Mouse (Mus musculus): ENCODE measurements around the gene Nans.
A peak's percentile ranks its signal among the peaks of the same experiment; 100 is the strongest.

The Nans gene

GRCm38 (mm10) chr4:46485696-46486417 lies 3.2 kb upstream of the Nans start:
- DNase-seq (ENCODE audit: low spot score in 2 of 2) = peak in 1 of 2 experiments; percentile 32

DNA sequence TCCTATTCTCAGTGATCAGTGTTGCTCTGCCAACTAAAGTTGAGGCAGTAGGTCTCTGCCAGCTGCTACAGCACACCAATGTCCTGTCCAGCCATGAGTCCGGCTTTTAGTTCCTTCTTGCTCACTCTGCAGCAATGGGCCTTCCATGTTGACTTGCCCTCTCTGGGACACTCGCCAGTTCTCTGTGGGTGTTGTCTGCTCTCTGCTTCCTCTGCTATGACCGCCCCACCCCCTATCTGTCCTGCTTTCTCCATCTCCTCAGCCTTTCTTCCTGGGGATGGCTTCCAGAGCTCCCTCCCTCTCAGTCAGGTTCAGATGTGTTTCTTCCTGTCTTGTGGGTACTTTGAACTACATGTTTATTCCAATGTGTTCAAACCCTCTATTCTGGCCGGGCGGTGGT lies 1.7 kb upstream of the Nans start:
- peak in 1 of 2 experiments; percentile 28 for DNase-seq (ENCODE audit: low spot score in 2 of 2)

DNA sequence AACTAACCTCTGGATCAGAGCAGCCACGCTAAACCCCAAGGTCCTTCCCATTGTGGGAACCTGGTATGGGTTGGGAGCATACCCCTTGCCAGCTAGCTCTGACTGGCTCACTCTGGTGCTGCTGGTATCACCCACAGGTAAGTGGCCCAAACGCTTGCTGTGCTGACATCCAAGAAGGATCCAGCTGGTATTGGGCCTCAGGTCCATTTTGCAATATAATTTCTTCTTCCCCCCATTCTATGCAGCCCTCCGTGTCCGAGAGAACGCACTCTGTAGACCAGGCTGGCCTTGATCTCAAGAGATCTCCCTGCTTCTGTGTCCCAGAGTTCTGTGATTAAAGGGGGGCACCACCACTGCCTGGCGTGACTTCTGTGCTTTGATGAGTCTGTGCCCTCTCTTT lies 4.0 kb downstream of the Nans start:
- DNase-seq (ENCODE audit: low spot score in 2 of 2) = no peak

- DNase-seq (ENCODE audit: low spot score in 2 of 2) = no peak
These were observed 6.5 kb downstream of the Nans start for GRCm38 (mm10) chr4:46495543-46495942.

DNA sequence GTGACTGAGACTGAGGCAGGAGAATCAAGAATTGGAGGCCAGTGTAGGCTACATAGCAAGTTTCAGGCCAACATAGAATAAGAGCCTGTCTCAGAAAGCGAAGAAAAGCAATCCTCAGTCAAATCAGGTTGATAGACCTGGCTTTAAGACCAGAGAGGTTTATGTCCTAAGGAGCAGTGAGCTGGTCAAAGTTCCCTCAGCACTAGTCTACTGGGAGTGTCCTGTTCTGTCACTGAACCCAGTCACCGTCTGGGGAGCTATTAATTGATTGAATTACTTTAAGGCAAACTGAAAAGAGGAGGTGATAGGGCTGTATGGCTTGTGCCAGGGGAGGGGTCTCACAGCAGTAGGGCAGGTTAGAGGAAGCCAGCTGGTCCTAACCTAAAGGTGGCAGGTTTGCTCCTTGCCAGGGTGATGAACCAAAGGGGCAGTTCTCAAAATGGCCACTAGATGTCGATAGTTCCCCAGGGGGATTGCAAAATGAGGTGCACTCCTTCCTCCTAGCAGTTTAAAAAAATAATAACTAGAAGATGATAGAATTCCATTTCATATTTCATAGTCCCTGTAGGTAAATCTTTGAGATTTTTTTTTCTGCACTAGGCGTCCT lies 8.3 kb downstream of the Nans start:
- peak; percentile 20 to 35 for DNase-seq (ENCODE audit: low spot score in 2 of 2)

DNA sequence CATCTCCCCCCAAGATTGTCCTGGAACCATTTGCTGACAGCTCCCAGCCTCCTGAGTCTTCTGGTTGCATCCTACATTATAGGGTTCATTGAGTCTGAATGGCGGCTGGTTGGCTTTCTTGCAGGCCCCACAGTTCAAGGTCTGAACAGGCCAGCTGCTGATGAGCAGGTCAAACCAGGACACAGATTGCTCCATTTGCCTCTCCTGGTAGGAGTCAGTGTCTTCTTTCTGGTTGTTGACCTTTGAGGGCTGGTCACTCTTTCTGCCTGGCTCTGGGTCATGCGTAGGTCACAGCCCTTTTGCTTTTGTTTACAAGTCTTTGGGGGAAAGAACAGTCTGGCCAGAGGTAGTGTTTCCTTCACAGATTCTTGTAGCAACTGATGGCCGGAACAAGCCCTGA lies 9.5 kb downstream of the Nans start:
- DNase-seq (ENCODE audit: low spot score in 2 of 2) = no peak

DNA sequence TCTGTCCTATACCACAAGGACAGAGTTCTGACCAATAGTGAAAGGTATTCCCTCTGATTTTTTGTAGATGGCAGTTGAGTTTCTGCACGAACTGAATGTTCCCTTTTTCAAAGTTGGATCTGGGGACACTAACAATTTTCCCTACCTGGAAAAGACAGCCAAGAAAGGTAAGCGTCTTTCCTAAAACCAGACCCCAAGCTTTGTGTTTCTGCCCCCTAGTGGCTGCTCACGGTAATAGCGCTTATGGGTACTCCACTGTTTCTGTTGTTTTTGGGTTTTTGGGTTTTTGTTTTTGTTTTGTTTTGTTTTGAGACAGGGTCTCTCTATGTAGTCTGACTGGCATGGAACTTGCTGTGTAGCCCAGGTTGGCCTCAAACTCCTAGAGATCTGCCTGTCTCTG lies 9.9 kb downstream of the Nans start:
- DNase-seq (ENCODE audit: low spot score in 2 of 2) = no peak

- no peak for DNase-seq (ENCODE audit: low spot score in 2 of 2)
These were observed 13.8 kb downstream of the Nans start for GRCm38 (mm10) chr4:46502606-46503502.

GRCm38 (mm10) chr4:46503881-46504280 lies 14.8 kb downstream of the Nans start:
- no peak for DNase-seq (ENCODE audit: low spot score in 2 of 2)

- no peak for DNase-seq (ENCODE audit: low spot score in 2 of 2)
These were observed 16.5 kb downstream of the Nans start for GRCm38 (mm10) chr4:46505361-46506057.

DNA sequence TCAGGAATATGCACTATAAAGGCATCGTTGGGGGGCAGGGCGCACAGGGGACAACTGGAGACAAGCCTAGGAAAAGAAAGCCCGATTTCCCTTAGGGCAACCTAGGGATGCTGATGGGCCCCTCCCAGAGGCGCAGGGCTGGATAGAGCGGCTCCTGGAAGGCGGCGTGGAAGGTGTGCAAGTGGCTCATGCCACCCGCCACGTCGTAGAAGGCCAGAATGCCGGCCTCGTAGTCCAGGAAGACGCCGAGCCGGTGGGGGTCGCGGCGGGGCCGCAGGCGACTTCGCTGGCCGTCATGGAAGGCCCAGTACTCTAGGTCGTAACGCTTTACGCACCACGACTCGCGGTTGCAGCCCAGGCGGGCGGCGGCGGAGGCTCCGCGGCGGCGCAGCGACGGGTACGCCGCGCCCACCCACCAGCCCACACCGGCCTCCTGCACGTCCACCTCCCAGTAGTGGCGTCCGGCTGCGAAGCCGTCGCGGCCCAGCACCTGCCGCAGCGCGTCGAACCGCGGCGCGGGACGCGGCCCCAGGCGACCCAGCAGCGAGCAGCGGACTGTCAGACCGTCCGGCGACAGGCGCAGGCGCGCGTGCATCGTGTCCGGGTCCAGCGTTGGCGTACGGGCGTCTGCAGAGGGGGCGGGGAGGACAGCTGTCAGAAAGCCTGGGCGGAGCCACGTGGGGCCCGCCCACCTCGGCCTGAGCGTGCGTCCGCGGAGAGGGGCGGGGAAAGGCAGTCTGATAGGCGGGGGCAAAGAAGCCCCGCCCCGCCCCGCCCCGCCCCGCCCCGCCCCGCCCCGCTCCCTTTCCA lies 18.0 kb downstream of the Nans start:
- DNase-seq (ENCODE audit: low spot score in 2 of 2) = peak; percentile 91 to 92

- DNase-seq (ENCODE audit: low spot score in 2 of 2) = peak; percentile 47 to 54
These were observed 18.9 kb downstream of the Nans start for GRCm38 (mm10) chr4:46507736-46508460.

- DNase-seq (ENCODE audit: low spot score in 2 of 2) = no peak
These were observed 31.4 kb downstream of the Nans start for GRCm38 (mm10) chr4:46520491-46520890.

DNA sequence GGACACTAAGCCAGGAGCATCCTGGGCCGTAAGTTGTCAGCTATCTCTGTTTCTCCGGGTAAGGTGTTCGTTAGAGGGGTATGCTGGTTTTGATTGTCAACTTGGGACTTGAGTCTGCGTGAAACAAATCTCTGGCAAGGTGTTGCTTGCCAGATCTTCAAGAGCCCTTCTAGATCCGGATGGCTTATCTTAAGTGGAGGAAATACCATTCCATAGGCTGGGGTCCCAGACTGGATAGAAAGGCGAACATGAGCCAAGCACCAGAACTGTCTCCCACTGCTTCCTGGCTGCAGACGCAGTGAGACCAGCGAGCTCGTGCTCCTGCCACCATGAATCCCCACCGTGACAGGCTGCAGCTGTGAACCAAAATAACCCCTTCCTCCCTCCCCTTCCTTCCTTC lies 32.4 kb downstream of the Nans start:
- DNase-seq (ENCODE audit: low spot score in 2 of 2) = no peak

- DNase-seq (ENCODE audit: low spot score in 2 of 2) = no peak
These were observed 34.3 kb downstream of the Nans start for GRCm38 (mm10) chr4:46523324-46523723.

- no peak for DNase-seq (ENCODE audit: low spot score in 2 of 2)
These were observed 37.2 kb downstream of the Nans start for GRCm38 (mm10) chr4:46526226-46526625.

DNA sequence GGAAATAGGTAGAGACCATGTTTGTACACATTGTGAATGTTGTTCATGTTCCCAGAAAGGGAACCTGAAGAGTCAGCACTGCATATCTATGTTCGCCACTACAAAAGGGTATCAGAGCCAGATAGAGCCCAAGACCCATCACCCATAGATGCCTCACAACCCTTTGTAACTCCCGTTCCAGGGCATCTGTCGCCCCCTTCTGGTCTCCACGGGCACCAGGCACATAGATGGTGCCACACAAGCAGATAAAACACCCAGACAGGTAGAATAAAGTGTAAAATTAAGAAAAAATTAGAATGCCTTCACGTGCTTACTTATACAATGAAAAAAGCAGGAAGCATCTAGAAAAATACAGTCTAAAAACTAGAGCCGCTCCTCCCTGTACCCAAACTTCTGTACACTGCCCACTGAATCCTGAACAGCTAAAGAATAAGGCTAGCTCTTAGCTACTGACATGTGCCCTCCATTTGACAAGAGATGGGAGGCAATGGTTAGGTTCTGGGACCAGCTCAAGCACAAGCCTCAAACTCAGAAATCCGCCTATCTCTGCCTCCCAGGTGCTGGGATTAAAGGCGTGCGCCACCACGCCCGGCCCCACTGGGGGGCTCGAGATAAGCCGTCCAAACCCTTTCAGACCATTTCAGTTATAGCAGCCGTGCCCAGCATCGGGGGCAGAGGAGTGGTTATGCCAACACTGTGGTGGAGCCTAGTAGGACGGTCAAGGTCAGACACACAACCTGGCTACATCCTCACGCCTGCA lies 37.9 kb downstream of the Nans start:
- DNase-seq (ENCODE audit: low spot score in 2 of 2) = no peak

- DNase-seq (ENCODE audit: low spot score in 2 of 2) = no peak
These were observed 38.5 kb downstream of the Nans start for GRCm38 (mm10) chr4:46527558-46527926.

DNA sequence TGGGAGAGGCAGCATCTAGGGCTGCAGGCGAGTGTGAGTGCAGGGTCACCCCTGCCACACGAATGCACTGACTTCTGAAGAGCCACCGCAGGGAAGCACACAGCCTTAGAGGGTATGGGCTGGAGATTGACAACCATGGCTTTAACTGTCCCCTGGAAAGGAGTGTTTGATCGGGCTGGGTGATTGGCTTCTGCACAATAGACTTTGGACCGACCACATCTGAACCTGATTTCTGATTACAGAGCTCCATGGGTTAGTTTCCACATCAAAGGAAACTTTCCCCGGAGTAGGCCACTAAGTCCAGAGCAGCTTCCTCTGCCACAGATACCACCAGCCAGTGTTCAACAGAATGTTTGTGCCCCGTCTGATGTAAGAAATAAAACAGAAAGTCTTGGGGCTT lies 40.7 kb downstream of the Nans start:
- DNase-seq (ENCODE audit: low spot score in 2 of 2) = no peak

DNA sequence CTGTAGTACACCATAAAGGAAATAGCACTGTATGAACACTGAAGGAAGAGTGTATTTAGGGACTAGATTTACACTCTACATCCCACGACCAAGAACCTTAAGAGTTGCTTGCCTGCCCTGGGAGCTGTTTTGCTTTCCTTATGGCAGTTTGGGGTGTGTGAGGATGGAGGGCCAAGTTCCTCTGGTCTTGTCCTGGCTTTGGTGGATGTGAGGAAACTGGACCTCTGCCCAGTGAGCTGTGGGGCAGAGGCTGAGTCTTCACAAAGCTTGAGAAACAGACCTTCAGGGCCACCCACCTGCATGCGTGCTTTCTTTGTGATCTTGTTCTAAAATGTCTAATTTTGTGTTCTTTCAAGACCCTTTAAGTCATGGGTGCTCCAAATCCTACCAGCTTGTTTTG lies 43.5 kb downstream of the Nans start:
- no peak for DNase-seq (ENCODE audit: low spot score in 2 of 2)

Measured in right cerebral cortex, postnatal 36 days (tissue).